Mouse (Mus musculus) kidney, adult 2 months (tissue): ENCODE measurements around the gene Ptges. TPM values are rescaled to one million over a fixed set of nuclear protein-coding genes. Genes with fewer than 3 reads are reported as not detected.
"Not testable (repeated sequence)": the region's sequence is repeated elsewhere in the genome, so short reads cannot be mapped to it uniquely, and the experiment has no call there.

Experiments used
- DNase-seq: peaks from one replicate; pipeline ENCODE4 v3.0.0; 2021
- H3K27ac ChIP-seq: fragments of 200-500 bp; 2 replicates; pipeline ENCODE4 v1.5.1; 2012; ENCODE audit warnings: low read depth, low read length, control low read depth, inconsistent platforms; ENCODE audit not compliant: insufficient read depth
- H3K27me3 ChIP-seq: fragments of 200-500 bp; replicated peaks from 2 replicates; pipeline ENCODE4 v1.6.1; 2012; ENCODE audit warnings: mild to moderate bottlenecking, moderate library complexity, low read length, inconsistent platforms; ENCODE audit not compliant: control insufficient read depth, insufficient read depth
- H3K36me3 ChIP-seq: fragments of 200-500 bp; 2 replicates; pipeline ENCODE4 v1.6.1; 2012; ENCODE audit warnings: mild to moderate bottlenecking, moderate library complexity, low read length, inconsistent platforms; ENCODE audit not compliant: control insufficient read depth, insufficient read depth
- H3K4me1 ChIP-seq: fragments of 200-500 bp; 2 replicates; pipeline ENCODE4 v1.6.1; 2011; ENCODE audit warnings: low read length; ENCODE audit not compliant: control insufficient read depth, insufficient read depth
- H3K4me3 ChIP-seq: fragments of 200-500 bp; 2 replicates; pipeline ENCODE4 v1.5.1; 2011; ENCODE audit warnings: mild to moderate bottlenecking, low read depth, low read length, control low read depth; ENCODE audit not compliant: insufficient read depth
- CTCF ChIP-seq: fragments of 200-500 bp; conservative IDR thresholded peaks from 2 replicates; pipeline ENCODE4 v1.5.1; 2011; ENCODE audit warnings: low read depth, mild to moderate bottlenecking, control low read depth, low read length, moderate library complexity, mixed read lengths; ENCODE audit not compliant: insufficient read depth, insufficient read length
- POLR2A ChIP-seq: fragments of 200-500 bp; IDR thresholded peaks from one replicate; pipeline ENCODE4 v1.6.1; 2011; ENCODE audit warnings: low read depth, low read length, control low read depth
- whole genome bisulfite sequencing: fragments of 180-500 bp; shearing (Covaris S2); methylation state at CpG from one replicate; pipeline ENCODE4 v1.1.7; 2018; 5-methylcytosine and 5-hydroxymethylcytosine counted together
- polyA plus RNA-seq: library from polyadenylated mRNA; depleted of rRNA; stranded (reverse); fragments of >200 nt; gene quantifications from 2 replicates; pipeline ENCODE4 v1.2.3, GENCODE M21; 2012

Gene Ptges
- polyA plus RNA-seq, 1 experiment: 36.3 TPM

DNA sequence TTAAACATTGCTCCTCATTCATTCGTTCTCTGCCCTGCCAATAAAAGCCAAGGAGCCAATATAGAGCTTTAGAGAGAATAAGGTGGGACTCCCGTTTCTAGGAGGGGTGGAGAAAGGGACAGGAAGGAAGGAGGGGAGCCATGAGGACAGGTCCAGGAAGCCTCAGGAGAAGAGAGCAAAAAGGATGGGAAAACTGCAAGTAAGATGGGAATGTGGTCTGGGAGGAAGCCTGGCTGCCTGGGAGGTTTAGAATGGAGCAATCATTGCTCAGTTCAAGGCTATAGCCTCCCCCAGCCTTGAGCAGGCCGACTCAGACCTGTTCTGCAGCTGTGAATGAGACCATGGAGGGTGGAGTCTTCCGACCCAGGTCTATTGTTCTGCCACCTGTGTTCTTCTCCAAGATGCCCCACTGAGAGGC lies 8.9 kb upstream of the Ptges start:
- TF ChIP-seq POLR2A: no peak
- TF ChIP-seq CTCF: no peak
- H3K4me1 ChIP-seq: no peaks in the 10 kb centered on the region
- no peak overlapping the region for H3K27ac ChIP-seq
- DNase-seq: no peak
- 54% methylated on average over 4 of the region's 4 CpGs for WGBS
- no peaks in the 10 kb centered on the region for H3K27me3 ChIP-seq
- no peak overlapping the region for H3K4me3 ChIP-seq
- H3K36me3 ChIP-seq: no peaks in the 10 kb centered on the region

DNA sequence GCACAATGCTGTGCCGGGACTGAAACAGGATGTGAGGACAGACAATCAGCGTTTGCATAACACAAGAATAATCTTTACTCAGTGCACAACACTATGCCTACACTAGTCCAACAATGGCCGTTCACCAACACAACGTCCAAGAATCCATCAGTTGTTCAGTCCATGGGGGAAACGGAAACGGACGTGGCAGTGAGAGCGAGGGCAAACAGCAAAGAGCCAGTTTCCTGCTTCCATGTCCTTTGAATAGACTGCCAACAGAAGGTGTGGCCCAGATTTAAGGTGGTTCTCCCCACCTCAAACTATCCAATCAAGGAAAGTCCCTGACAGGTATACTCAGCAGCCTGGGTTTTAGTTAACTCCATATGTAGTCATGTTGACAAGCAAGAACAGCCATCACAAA lies 8.1 kb upstream of the Ptges start:
- Histone ChIP-seq H3K36me3 (no peaks in the 10 kb centered on the region), H3K27ac (no peak overlapping the region), H3K27me3 (no peaks in the 10 kb centered on the region), H3K4me1 (no peaks in the 10 kb centered on the region), H3K4me3 (no peak overlapping the region)
- no peak for DNase-seq
- TF ChIP-seq CTCF (no peak), POLR2A (no peak)
- 72% methylated on average over 8 of the region's 8 CpGs for WGBS

DNA sequence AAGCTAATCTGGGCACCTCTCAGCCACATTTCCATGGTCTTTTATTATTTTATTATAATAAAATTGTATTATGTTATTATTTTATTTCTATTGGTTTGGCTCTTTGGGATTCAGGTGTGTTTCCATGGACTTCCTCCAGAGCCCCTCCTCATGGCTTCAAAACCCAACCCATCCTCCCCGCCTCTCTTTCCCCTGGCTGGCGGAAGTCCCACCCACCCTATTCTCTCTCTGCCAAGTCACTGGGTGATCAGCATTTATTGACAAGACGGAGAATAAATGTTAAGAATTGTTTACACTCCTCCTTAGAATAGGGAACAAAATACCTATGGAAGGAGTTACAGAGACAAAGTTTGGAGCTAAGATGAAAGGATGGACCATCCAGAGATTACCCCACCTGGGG lies 7.1 kb upstream of the Ptges start:
- TF ChIP-seq POLR2A (no peak), CTCF (no peak)
- WGBS: 76% methylated on average over 3 of the region's 3 CpGs
- no peak for DNase-seq
- Histone ChIP-seq H3K4me3 (no peak overlapping the region), H3K27ac (no peak overlapping the region), H3K27me3 (no peaks in the 10 kb centered on the region), H3K4me1 (no peaks in the 10 kb centered on the region), H3K36me3 (no peaks in the 10 kb centered on the region)

- WGBS: 21% methylated on average over 7 of the region's 7 CpGs
- Histone ChIP-seq H3K4me3 (no peak overlapping the region), H3K4me1 (peaks cover 8% of the 10 kb centered on the region; the same call in 1 of the 2 replicates), H3K27me3 (no peaks in the 10 kb centered on the region), H3K36me3 (no peaks in the 10 kb centered on the region), H3K27ac (no peak overlapping the region)
- peak; percentile 80 for DNase-seq
- TF ChIP-seq CTCF: peak; percentile 89
- TF ChIP-seq POLR2A: no peak
Measured at GRCm38 (mm10) chr2:30933917-30934450, 4.3 kb upstream of the Ptges start.

- 81% methylated on average over 6 of the region's 6 CpGs for WGBS
- H3K4me3 ChIP-seq: no peak overlapping the region
- H3K4me1 ChIP-seq: peaks cover 8% of the 10 kb centered on the region; the same call in 1 of the 2 replicates
- DNase-seq: no peak
- no peaks in the 10 kb centered on the region for H3K27me3 ChIP-seq
- TF ChIP-seq POLR2A (no peak), CTCF (no peak)
- H3K36me3 ChIP-seq: no peaks in the 10 kb centered on the region
- no peak overlapping the region for H3K27ac ChIP-seq
Measured at GRCm38 (mm10) chr2:30933032-30933431, 3.4 kb upstream of the Ptges start.

DNA sequence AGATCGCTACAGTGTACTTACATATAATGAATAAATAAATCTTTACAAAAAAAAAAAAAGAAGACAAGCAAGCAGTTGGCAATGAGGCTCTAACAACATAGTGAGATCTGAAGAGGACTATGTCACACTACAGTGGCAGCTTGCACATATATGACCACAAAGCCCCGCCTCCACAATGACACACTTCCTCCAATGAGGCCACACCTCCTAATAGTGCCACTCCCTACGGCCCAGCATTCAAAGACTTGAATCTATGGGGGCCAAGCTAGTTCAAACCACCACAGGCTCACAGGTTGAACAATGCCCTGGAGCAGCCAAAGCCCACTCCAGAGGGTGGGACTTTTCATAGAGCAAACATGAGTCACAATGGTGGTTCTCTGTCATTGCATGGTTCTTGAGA lies 2.3 kb upstream of the Ptges start:
- peaks cover 8% of the 10 kb centered on the region; the same call in 1 of the 2 replicates for H3K4me1 ChIP-seq
- H3K27me3 ChIP-seq: no peaks in the 10 kb centered on the region
- H3K36me3 ChIP-seq: no peaks in the 10 kb centered on the region
- H3K27ac ChIP-seq: no peak overlapping the region
- no peak for TF ChIP-seq CTCF
- no peak for TF ChIP-seq POLR2A
- 84% methylated on average over 3 of the region's 3 CpGs for WGBS
- DNase-seq: no peak
- no peak overlapping the region for H3K4me3 ChIP-seq

GRCm38 (mm10) chr2:30930846-30931245 lies 1.2 kb upstream of the Ptges start:
- not testable (repeated sequence) for H3K4me3 ChIP-seq, H3K4me1 ChIP-seq
- 86% methylated on average over 2 of the region's 2 CpGs for WGBS

More at GRCm38 (mm10) chr2:30930846-30931245, 1.2 kb upstream of the Ptges start:
- not testable (repeated sequence) for H3K36me3 ChIP-seq, H3K27ac ChIP-seq, H3K27me3 ChIP-seq, DNase-seq
